Mouse (Mus musculus) forebrain, embryonic 13.5 days (tissue): ENCODE data around the gene Trabd2b. TPM values are rescaled to one million over a fixed set of nuclear protein-coding genes. Genes with fewer than 3 reads are reported as not detected.

Experiments
- ATAC-seq: fragments of 200-750 bp; cut with Nextera tagmentation; 2 replicates; pipeline ENCODE4 v1.8.0; 2017
- H3K27ac ChIP-seq: fragments of 300-500 bp; sonication (generic); 2 replicates; pipeline ENCODE4 v1.5.1; 2015; ENCODE audit warnings: inconsistent platforms, mild to moderate bottlenecking, moderate library complexity
- H3K27me3 ChIP-seq: fragments of 300-500 bp; sonication (generic); 2 replicates; pipeline ENCODE4 v1.6.1; 2015; ENCODE audit warnings: mild to moderate bottlenecking, inconsistent platforms
- H3K36me3 ChIP-seq: fragments of 300-500 bp; sonication (generic); 2 replicates; pipeline ENCODE4 v1.6.1; 2015; ENCODE audit warnings: mild to moderate bottlenecking, inconsistent platforms; ENCODE audit not compliant: poor library complexity, severe bottlenecking
- H3K4me1 ChIP-seq: fragments of 300-500 bp; sonication (generic); 2 replicates; pipeline ENCODE4 v1.6.1; 2015; ENCODE audit warnings: inconsistent platforms
- H3K4me2 ChIP-seq: fragments of 300-500 bp; sonication (generic); 2 replicates; pipeline ENCODE4 v1.6.1; 2015; ENCODE audit warnings: inconsistent platforms, mild to moderate bottlenecking, moderate library complexity
- H3K4me3 ChIP-seq: fragments of 300-500 bp; sonication (generic); 2 replicates; pipeline ENCODE4 v1.5.1; 2015; ENCODE audit warnings: mild to moderate bottlenecking, inconsistent platforms
- H3K9ac ChIP-seq: fragments of 300-500 bp; sonication (generic); 2 replicates; pipeline ENCODE4 v1.6.1; 2015; ENCODE audit warnings: mild to moderate bottlenecking, inconsistent platforms
- H3K9me3 ChIP-seq: fragments of 300-500 bp; sonication (generic); replicated peaks from 2 replicates; pipeline ENCODE4 v1.6.1; 2016; ENCODE audit warnings: inconsistent platforms
- WGBS: fragments of 180-500 bp; shearing (Covaris S2); methylation state at CpG from one replicate; pipeline ENCODE4 v1.1.7; 2015; 5-methylcytosine and 5-hydroxymethylcytosine counted together
- polyA plus RNA-seq: library from polyadenylated mRNA; unstranded; fragments of >200 nt; fragmentation: Nextera tagmentation; extraction: Ambion mirVana; gene quantifications from 2 replicates; pipeline ENCODE4 v1.2.1, GENCODE M21; 2015

The Trabd2b gene
- polyA plus RNA-seq, 1 experiment from 2014 or later: 0.27 TPM

GRCm38 (mm10) chr4:114420154-114420553 lies 13.6 kb downstream of the Trabd2b start:
- ATAC-seq: no peak
- Histone ChIP-seq H3K4me1 (0 out of 2 replicates have a peak, but pooled peaks cover 4% of the 10 kb centered on the region), H3K36me3 (no peaks in the 10 kb centered on the region), H3K9me3 (no peaks in the 10 kb centered on the region), H3K4me3 (no peak overlapping the region), H3K9ac (no peak overlapping the region), H3K4me2 (no peak overlapping the region), H3K27me3 (no peaks in the 10 kb centered on the region), H3K27ac (no peak overlapping the region)
- WGBS: 84% methylated on average over 2 of the region's 2 CpGs

GRCm38 (mm10) chr4:114423084-114423483 lies 16.6 kb downstream of the Trabd2b start:
- no peaks in the 10 kb centered on the region for H3K36me3 ChIP-seq
- no peak overlapping the region for H3K4me2 ChIP-seq
- no peak overlapping the region for H3K9ac ChIP-seq
- H3K4me3 ChIP-seq: no peak overlapping the region
- H3K27me3 ChIP-seq: no peaks in the 10 kb centered on the region
- WGBS: 75% methylated on average over 6 of the region's 6 CpGs
- H3K4me1 ChIP-seq: no peaks in the 10 kb centered on the region
- no peaks in the 10 kb centered on the region for H3K9me3 ChIP-seq
- no peak for ATAC-seq
- H3K27ac ChIP-seq: no peak overlapping the region

- Histone ChIP-seq H3K36me3 (no peaks in the 10 kb centered on the region), H3K4me2 (no peak overlapping the region), H3K4me3 (no peak overlapping the region), H3K9ac (no peak overlapping the region), H3K27me3 (no peaks in the 10 kb centered on the region), H3K4me1 (no peaks in the 10 kb centered on the region), H3K9me3 (no peaks in the 10 kb centered on the region), H3K27ac (no peak overlapping the region)
- WGBS: 46% methylated on average over 5 of the region's 5 CpGs
- no peak for ATAC-seq
Observed at GRCm38 (mm10) chr4:114425808-114426207, 19.3 kb downstream of the Trabd2b start.

- WGBS: 90% methylated on average over 2 of the region's 2 CpGs
- Histone ChIP-seq H3K9me3 (no peaks in the 10 kb centered on the region), H3K27me3 (no peaks in the 10 kb centered on the region), H3K36me3 (no peaks in the 10 kb centered on the region), H3K4me1 (no peaks in the 10 kb centered on the region), H3K9ac (no peak overlapping the region), H3K4me2 (no peak overlapping the region), H3K27ac (no peak overlapping the region), H3K4me3 (no peak overlapping the region)
- ATAC-seq: no peak
Observed at GRCm38 (mm10) chr4:114432742-114433141, 26.2 kb downstream of the Trabd2b start.

GRCm38 (mm10) chr4:114433440-114433839 lies 26.9 kb downstream of the Trabd2b start:
- H3K36me3 ChIP-seq: no peaks in the 10 kb centered on the region
- WGBS: 89% methylated on average over 1 of the region's 1 CpGs
- no peaks in the 10 kb centered on the region for H3K27me3 ChIP-seq
- H3K4me2 ChIP-seq: no peak overlapping the region
- H3K9ac ChIP-seq: no peak overlapping the region
- H3K27ac ChIP-seq: no peak overlapping the region
- no peak for ATAC-seq
- H3K9me3 ChIP-seq: no peaks in the 10 kb centered on the region
- no peaks in the 10 kb centered on the region for H3K4me1 ChIP-seq
- H3K4me3 ChIP-seq: no peak overlapping the region

GRCm38 (mm10) chr4:114434766-114435165 lies 28.2 kb downstream of the Trabd2b start:
- no peaks in the 10 kb centered on the region for H3K4me1 ChIP-seq
- H3K27me3 ChIP-seq: no peaks in the 10 kb centered on the region
- H3K27ac ChIP-seq: no peak overlapping the region
- H3K9ac ChIP-seq: no peak overlapping the region
- H3K4me2 ChIP-seq: no peak overlapping the region
- H3K4me3 ChIP-seq: no peak overlapping the region
- H3K36me3 ChIP-seq: no peaks in the 10 kb centered on the region
- H3K9me3 ChIP-seq: no peaks in the 10 kb centered on the region
- no peak for ATAC-seq
- 67% methylated on average over 1 of the region's 1 CpGs for WGBS

- Histone ChIP-seq H3K4me3 (no peak overlapping the region), H3K36me3 (no peaks in the 10 kb centered on the region), H3K4me2 (no peak overlapping the region), H3K27ac (no peak overlapping the region), H3K9ac (no peak overlapping the region), H3K27me3 (no peaks in the 10 kb centered on the region), H3K4me1 (no peaks in the 10 kb centered on the region), H3K9me3 (no peaks in the 10 kb centered on the region)
- WGBS: 87% methylated on average over 7 of the region's 7 CpGs
- ATAC-seq: no peak
Observed at GRCm38 (mm10) chr4:114435381-114435780, 28.9 kb downstream of the Trabd2b start.

- H3K9me3 ChIP-seq: no peaks in the 10 kb centered on the region
- no peak for ATAC-seq
- H3K27ac ChIP-seq: no peak overlapping the region
- no peak overlapping the region for H3K4me2 ChIP-seq
- WGBS: 57% methylated on average over 2 of the region's 2 CpGs
- H3K4me3 ChIP-seq: no peak overlapping the region
- H3K36me3 ChIP-seq: no peaks in the 10 kb centered on the region
- no peak overlapping the region for H3K9ac ChIP-seq
- H3K4me1 ChIP-seq: no peaks in the 10 kb centered on the region
- no peaks in the 10 kb centered on the region for H3K27me3 ChIP-seq
Observed at GRCm38 (mm10) chr4:114438764-114439163, 32.2 kb downstream of the Trabd2b start.

GRCm38 (mm10) chr4:114442186-114442585 lies 35.7 kb downstream of the Trabd2b start:
- H3K9ac ChIP-seq: no peak overlapping the region
- H3K4me3 ChIP-seq: no peak overlapping the region
- H3K4me2 ChIP-seq: no peak overlapping the region
- H3K9me3 ChIP-seq: no peaks in the 10 kb centered on the region
- H3K27me3 ChIP-seq: no peaks in the 10 kb centered on the region
- 67% methylated on average over 2 of the region's 2 CpGs for WGBS
- no peak overlapping the region for H3K27ac ChIP-seq
- no peak for ATAC-seq
- H3K36me3 ChIP-seq: no peaks in the 10 kb centered on the region
- no peaks in the 10 kb centered on the region for H3K4me1 ChIP-seq

GRCm38 (mm10) chr4:114442661-114443060 lies 36.1 kb downstream of the Trabd2b start:
- H3K9ac ChIP-seq: no peak overlapping the region
- H3K4me2 ChIP-seq: no peak overlapping the region
- no peak for ATAC-seq
- WGBS: 93% methylated on average over 3 of the region's 3 CpGs
- H3K27ac ChIP-seq: no peak overlapping the region
- H3K27me3 ChIP-seq: no peaks in the 10 kb centered on the region
- H3K4me3 ChIP-seq: no peak overlapping the region
- no peaks in the 10 kb centered on the region for H3K9me3 ChIP-seq
- no peaks in the 10 kb centered on the region for H3K4me1 ChIP-seq
- no peaks in the 10 kb centered on the region for H3K36me3 ChIP-seq

GRCm38 (mm10) chr4:114448393-114449052 lies 42.0 kb downstream of the Trabd2b start:
- Histone ChIP-seq H3K9ac (no peak overlapping the region), H3K27ac (no peak overlapping the region), H3K27me3 (no peaks in the 10 kb centered on the region), H3K4me2 (no peak overlapping the region), H3K36me3 (no peaks in the 10 kb centered on the region), H3K4me3 (no peak overlapping the region), H3K4me1 (no peaks in the 10 kb centered on the region), H3K9me3 (no peaks in the 10 kb centered on the region)
- no peak for ATAC-seq
- 84% methylated on average over 9 of the region's 9 CpGs for WGBS

GRCm38 (mm10) chr4:114453101-114453500 lies 46.6 kb downstream of the Trabd2b start:
- no peaks in the 10 kb centered on the region for H3K9me3 ChIP-seq
- no peak overlapping the region for H3K4me3 ChIP-seq
- WGBS: 70% methylated on average over 3 of the region's 3 CpGs
- no peak overlapping the region for H3K9ac ChIP-seq
- H3K4me2 ChIP-seq: no peak overlapping the region
- no peaks in the 10 kb centered on the region for H3K36me3 ChIP-seq
- no peak for ATAC-seq
- H3K27me3 ChIP-seq: no peaks in the 10 kb centered on the region
- H3K27ac ChIP-seq: no peak overlapping the region
- H3K4me1 ChIP-seq: no peaks in the 10 kb centered on the region

- Histone ChIP-seq H3K27me3 (no peaks in the 10 kb centered on the region), H3K4me3 (no peak overlapping the region), H3K4me2 (no peak overlapping the region), H3K27ac (no peak overlapping the region), H3K9ac (no peak overlapping the region), H3K9me3 (no peaks in the 10 kb centered on the region), H3K36me3 (no peaks in the 10 kb centered on the region), H3K4me1 (no peaks in the 10 kb centered on the region)
- 71% methylated on average over 4 of the region's 4 CpGs for WGBS
- ATAC-seq: no peak
Observed at GRCm38 (mm10) chr4:114454016-114454415, 47.5 kb downstream of the Trabd2b start.
